Mouse (Mus musculus) midbrain, embryonic 13.5 days (tissue): ENCODE data around the gene Bpi. TPM values are rescaled to one million over a fixed set of nuclear protein-coding genes. Genes with fewer than 3 reads are reported as not detected.
A peak's percentile ranks its signal among the peaks of the same experiment; 100 is the strongest.

Experiments
- ATAC-seq: fragments of 200-750 bp; cut with Nextera tagmentation; 2 replicates; pipeline ENCODE4 v1.8.0; 2017; ENCODE audit warnings: mild to moderate bottlenecking, moderate TSS enrichment, moderate library complexity
- H3K27ac ChIP-seq: fragments of 300-500 bp; sonication (generic); 2 replicates; pipeline ENCODE4 v1.5.1; 2015; ENCODE audit warnings: inconsistent platforms, mild to moderate bottlenecking, moderate library complexity
- H3K27me3 ChIP-seq: fragments of 300-500 bp; sonication (generic); 2 replicates; pipeline ENCODE4 v1.6.1; 2015; ENCODE audit warnings: mild to moderate bottlenecking, inconsistent platforms
- H3K36me3 ChIP-seq: fragments of 300-500 bp; sonication (generic); 2 replicates; pipeline ENCODE4 v1.6.1; 2015; ENCODE audit warnings: mild to moderate bottlenecking, inconsistent platforms
- H3K4me1 ChIP-seq: fragments of 300-500 bp; sonication (generic); replicated peaks from 2 replicates; pipeline ENCODE4 v1.6.1; 2015; ENCODE audit warnings: inconsistent platforms
- H3K4me2 ChIP-seq: fragments of 300-500 bp; sonication (generic); replicated peaks from 2 replicates; pipeline ENCODE4 v1.6.1; 2015; ENCODE audit warnings: moderate library complexity, mild to moderate bottlenecking, inconsistent platforms
- H3K4me3 ChIP-seq: fragments of 300-500 bp; sonication (generic); replicated peaks from 2 replicates; pipeline ENCODE4 v1.5.1; 2015; ENCODE audit warnings: mild to moderate bottlenecking, inconsistent platforms
- H3K9ac ChIP-seq: fragments of 300-500 bp; sonication (generic); replicated peaks from 2 replicates; pipeline ENCODE4 v1.6.1; 2015; ENCODE audit warnings: mild to moderate bottlenecking, inconsistent platforms
- H3K9me3 ChIP-seq: fragments of 300-500 bp; sonication (generic); 2 replicates; pipeline ENCODE4 v1.6.1; 2016; ENCODE audit warnings: mild to moderate bottlenecking, inconsistent platforms
- WGBS: fragments of 180-500 bp; shearing (Covaris S2); methylation state at CpG from one replicate; pipeline ENCODE4 v1.1.7; 2015; 5-methylcytosine and 5-hydroxymethylcytosine counted together
- polyA plus RNA-seq: library from polyadenylated mRNA; unstranded; fragments of >200 nt; fragmentation: Nextera tagmentation; extraction: Ambion mirVana; gene quantifications from 2 replicates; pipeline ENCODE4 v1.2.1, GENCODE M21; 2015

The Bpi gene
- polyA plus RNA-seq, 1 experiment from 2014 or later = not detected

GRCm38 (mm10) chr2:158245072-158245817 lies 12.6 kb upstream of the Bpi start:
- Histone ChIP-seq H3K36me3 (no peaks in the 10 kb centered on the region), H3K9ac (no peak overlapping the region), H3K9me3 (no peaks in the 10 kb centered on the region), H3K27ac (no peak overlapping the region), H3K4me1 (no peaks in the 10 kb centered on the region), H3K27me3 (no peaks in the 10 kb centered on the region), H3K4me3 (no peak overlapping the region), H3K4me2 (no peak overlapping the region)
- WGBS = 62% methylated on average over 4 of the region's 4 CpGs
- ATAC-seq = no peak

- H3K27me3 ChIP-seq = no peaks in the 10 kb centered on the region
- H3K4me3 ChIP-seq = no peak overlapping the region
- no peak for ATAC-seq
- no peaks in the 10 kb centered on the region for H3K4me1 ChIP-seq
- no peaks in the 10 kb centered on the region for H3K36me3 ChIP-seq
- WGBS = 86% methylated on average over 6 of the region's 6 CpGs
- no peak overlapping the region for H3K9ac ChIP-seq
- H3K27ac ChIP-seq = no peak overlapping the region
- no peaks in the 10 kb centered on the region for H3K9me3 ChIP-seq
- no peak overlapping the region for H3K4me2 ChIP-seq
Measured at GRCm38 (mm10) chr2:158247852-158248251, 10.0 kb upstream of the Bpi start.

GRCm38 (mm10) chr2:158248318-158248717 lies 9.6 kb upstream of the Bpi start:
- Histone ChIP-seq H3K27ac (no peak overlapping the region), H3K4me1 (no peaks in the 10 kb centered on the region), H3K9ac (no peak overlapping the region), H3K4me2 (no peak overlapping the region), H3K36me3 (no peaks in the 10 kb centered on the region), H3K4me3 (no peak overlapping the region), H3K9me3 (no peaks in the 10 kb centered on the region), H3K27me3 (no peaks in the 10 kb centered on the region)
- 88% methylated on average over 7 of the region's 7 CpGs for WGBS
- ATAC-seq = no peak

GRCm38 (mm10) chr2:158250558-158250957 lies 7.3 kb upstream of the Bpi start:
- Histone ChIP-seq H3K4me3 (no peak overlapping the region), H3K36me3 (no peaks in the 10 kb centered on the region), H3K4me2 (no peak overlapping the region), H3K9me3 (no peaks in the 10 kb centered on the region), H3K4me1 (no peaks in the 10 kb centered on the region), H3K27ac (no peak overlapping the region), H3K27me3 (no peaks in the 10 kb centered on the region), H3K9ac (no peak overlapping the region)
- 84% methylated on average over 4 of the region's 4 CpGs for WGBS
- no peak for ATAC-seq

GRCm38 (mm10) chr2:158253806-158254205 lies 4.1 kb upstream of the Bpi start:
- Histone ChIP-seq H3K27me3 (0 out of 2 replicates have a peak, but pooled peaks cover 3% of the 10 kb centered on the region), H3K9ac (no peak overlapping the region), H3K27ac (no peak overlapping the region), H3K9me3 (no peaks in the 10 kb centered on the region), H3K36me3 (no peaks in the 10 kb centered on the region), H3K4me3 (no peak overlapping the region), H3K4me1 (peaks cover 9% of the 10 kb centered on the region), H3K4me2 (no peak overlapping the region)
- ATAC-seq = no peak
- WGBS = 82% methylated on average over 5 of the region's 5 CpGs

- no peak overlapping the region for H3K4me2 ChIP-seq
- H3K9me3 ChIP-seq = no peaks in the 10 kb centered on the region
- no peaks in the 10 kb centered on the region for H3K36me3 ChIP-seq
- ATAC-seq = no peak
- H3K27me3 ChIP-seq = 0 out of 2 replicates have a peak, but pooled peaks cover 3% of the 10 kb centered on the region
- WGBS = 9% methylated on average over 5 of the region's 5 CpGs
- H3K9ac ChIP-seq = no peak overlapping the region
- H3K4me3 ChIP-seq = no peak overlapping the region
- H3K27ac ChIP-seq = no peak overlapping the region
- peaks cover 9% of the 10 kb centered on the region for H3K4me1 ChIP-seq
Measured at GRCm38 (mm10) chr2:158256894-158257293, 1.0 kb upstream of the Bpi start.

- H3K9me3 ChIP-seq = no peaks in the 10 kb centered on the region
- no peak overlapping the region for H3K4me2 ChIP-seq
- no peak overlapping the region for H3K27ac ChIP-seq
- ATAC-seq = peak; percentile 63
- H3K4me1 ChIP-seq = peaks cover 9% of the 10 kb centered on the region
- no peaks in the 10 kb centered on the region for H3K36me3 ChIP-seq
- no peak overlapping the region for H3K4me3 ChIP-seq
- WGBS = 10% methylated on average over 12 of the region's 12 CpGs
- no peak overlapping the region for H3K9ac ChIP-seq
- 0 out of 2 replicates have a peak, but pooled peaks cover 3% of the 10 kb centered on the region for H3K27me3 ChIP-seq
Measured at GRCm38 (mm10) chr2:158258781-158259180, 887 bp downstream of the Bpi start.

GRCm38 (mm10) chr2:158259498-158259897 lies 1.6 kb downstream of the Bpi start:
- no peak overlapping the region for H3K9ac ChIP-seq
- H3K36me3 ChIP-seq = no peaks in the 10 kb centered on the region
- 78% methylated on average over 8 of the region's 8 CpGs for WGBS
- H3K4me1 ChIP-seq = peaks cover 9% of the 10 kb centered on the region
- no peak overlapping the region for H3K4me3 ChIP-seq
- 0 out of 2 replicates have a peak, but pooled peaks cover 3% of the 10 kb centered on the region for H3K27me3 ChIP-seq
- no peak for ATAC-seq
- no peaks in the 10 kb centered on the region for H3K9me3 ChIP-seq
- H3K4me2 ChIP-seq = no peak overlapping the region
- H3K27ac ChIP-seq = no peak overlapping the region

- no peak overlapping the region for H3K4me3 ChIP-seq
- no peak for ATAC-seq
- 84% methylated on average over 3 of the region's 3 CpGs for WGBS
- no peak overlapping the region for H3K9ac ChIP-seq
- H3K27me3 ChIP-seq = no peaks in the 10 kb centered on the region
- H3K9me3 ChIP-seq = no peaks in the 10 kb centered on the region
- H3K36me3 ChIP-seq = no peaks in the 10 kb centered on the region
- H3K4me1 ChIP-seq = no peaks in the 10 kb centered on the region
- no peak overlapping the region for H3K27ac ChIP-seq
- no peak overlapping the region for H3K4me2 ChIP-seq
Measured at GRCm38 (mm10) chr2:158264877-158265276, 7.0 kb downstream of the Bpi start.

- H3K4me3 ChIP-seq = no peak overlapping the region
- H3K4me1 ChIP-seq = no peaks in the 10 kb centered on the region
- WGBS = 77% methylated on average over 8 of the region's 8 CpGs
- no peak overlapping the region for H3K9ac ChIP-seq
- ATAC-seq = no peak
- no peaks in the 10 kb centered on the region for H3K36me3 ChIP-seq
- no peak overlapping the region for H3K27ac ChIP-seq
- no peak overlapping the region for H3K4me2 ChIP-seq
- H3K9me3 ChIP-seq = no peaks in the 10 kb centered on the region
- no peaks in the 10 kb centered on the region for H3K27me3 ChIP-seq
Measured at GRCm38 (mm10) chr2:158270017-158270416, 12.1 kb downstream of the Bpi start.

- Histone ChIP-seq H3K27me3 (no peaks in the 10 kb centered on the region), H3K9ac (no peak overlapping the region), H3K4me2 (no peak overlapping the region), H3K9me3 (no peaks in the 10 kb centered on the region), H3K4me3 (no peak overlapping the region), H3K36me3 (no peaks in the 10 kb centered on the region), H3K4me1 (no peaks in the 10 kb centered on the region), H3K27ac (peak overlapping the region; percentile 47; the same call in 1 of the 2 replicates)
- ATAC-seq = no peak
- WGBS = 21% methylated on average over 2 of the region's 2 CpGs
Measured at GRCm38 (mm10) chr2:158273646-158274045, 15.8 kb downstream of the Bpi start.

- no peak overlapping the region for H3K4me2 ChIP-seq
Measured at GRCm38 (mm10) chr2:158275349-158275748, 17.5 kb downstream of the Bpi start.

GRCm38 (mm10) chr2:158275811-158276210 lies 17.9 kb downstream of the Bpi start:
- H3K27me3 ChIP-seq = no peaks in the 10 kb centered on the region
- no peak overlapping the region for H3K4me2 ChIP-seq
- WGBS = 81% methylated on average over 4 of the region's 4 CpGs
- H3K9ac ChIP-seq = no peak overlapping the region
- no peak for ATAC-seq
- H3K4me3 ChIP-seq = no peak overlapping the region
- no peaks in the 10 kb centered on the region for H3K9me3 ChIP-seq
- H3K27ac ChIP-seq = no peak overlapping the region
- H3K4me1 ChIP-seq = no peaks in the 10 kb centered on the region
- H3K36me3 ChIP-seq = no peaks in the 10 kb centered on the region

More at GRCm38 (mm10) chr2:158275349-158275748, 17.5 kb downstream of the Bpi start:
- H3K4me1 ChIP-seq = no peaks in the 10 kb centered on the region
- ATAC-seq = no peak
- H3K36me3 ChIP-seq = no peaks in the 10 kb centered on the region
- no peak overlapping the region for H3K27ac ChIP-seq
- H3K27me3 ChIP-seq = no peaks in the 10 kb centered on the region
- 93% methylated on average over 3 of the region's 3 CpGs for WGBS
- H3K9me3 ChIP-seq = no peaks in the 10 kb centered on the region
- no peak overlapping the region for H3K9ac ChIP-seq
- H3K4me3 ChIP-seq = no peak overlapping the region
